Mouse (Mus musculus) C2C12 (cell line): ENCODE measurements around the gene Cmss1.

ENCODE experiments used
- CEBPB ChIP-seq: IDR thresholded peaks from one replicate; pipeline ENCODE4 v1.6.1; 2011; ENCODE audit warnings: low read depth, mild to moderate bottlenecking, control low read depth, moderate library complexity
- CTCF ChIP-seq: IDR thresholded peaks from one replicate; pipeline ENCODE4 v1.5.1; 2011; ENCODE audit not compliant: control insufficient read depth, insufficient read depth, insufficient read length
- FOSL1 ChIP-seq: IDR thresholded peaks from one replicate; pipeline ENCODE4 v1.8.0; 2011; ENCODE audit warnings: mild to moderate bottlenecking, low read length; ENCODE audit not compliant: poor library complexity, insufficient read depth, severe bottlenecking
- MAX ChIP-seq: IDR thresholded peaks from one replicate; pipeline ENCODE4 v1.6.1; 2011; ENCODE audit warnings: mild to moderate bottlenecking, control low read depth
- MYOG ChIP-seq: IDR thresholded peaks from one replicate; pipeline ENCODE4 v1.6.1; 2011; ENCODE audit not compliant: control insufficient read depth, insufficient read length; ENCODE audit errors: extremely low read depth

- no peak for TF ChIP-seq CTCF
- TF ChIP-seq FOSL1: no peak
- TF ChIP-seq MAX: no peak
- no peak for TF ChIP-seq MYOG
- TF ChIP-seq CEBPB: no peak
Observed at GRCm38 (mm10) chr16:57513562-57513961, 93.1 kb downstream of the Cmss1 start.
